Mouse (Mus musculus) heart, postnatal 0 days (tissue): Measurements from ENCODE around the gene St3gal3. TPM values are rescaled to one million over a fixed set of nuclear protein-coding genes. Genes with fewer than 3 reads are reported as not detected.

Experiments
- ATAC-seq: fragments of 200-750 bp; cut with Nextera tagmentation; 2 replicates; pipeline ENCODE4 v1.8.0; 2017; ENCODE audit warnings: low read depth, moderate number of reproducible peaks, moderate library complexity; ENCODE audit not compliant: insufficient read depth
- DNase-seq: peaks from one replicate; pipeline ENCODE4 v3.0.0-alpha.2; 2016; ENCODE audit warnings: low spot score
- H3K27ac ChIP-seq: fragments of 300-500 bp; sonication (generic); 2 replicates; pipeline ENCODE4 v1.5.1; 2014; ENCODE audit warnings: low read depth, mild to moderate bottlenecking
- H3K27me3 ChIP-seq: fragments of 300-500 bp; sonication (generic); 2 replicates; pipeline ENCODE4 v1.6.1; 2014; ENCODE audit warnings: low read length, mixed read lengths; ENCODE audit not compliant: control insufficient read depth, insufficient read depth
- H3K36me3 ChIP-seq: fragments of 300-500 bp; sonication (generic); replicated peaks from 2 replicates; pipeline ENCODE4 v1.6.1; 2014; ENCODE audit warnings: low read length, mixed read lengths; ENCODE audit not compliant: control insufficient read depth, insufficient read depth
- H3K4me1 ChIP-seq: fragments of 300-500 bp; sonication (generic); 2 replicates; pipeline ENCODE4 v1.6.1; 2014; ENCODE audit warnings: antibody characterized with exemption; ENCODE audit not compliant: control insufficient read depth, insufficient read depth
- H3K4me2 ChIP-seq: fragments of 300-500 bp; sonication (generic); 2 replicates; pipeline ENCODE4 v1.6.1; 2014; ENCODE audit warnings: low read depth, mild to moderate bottlenecking, low read length, moderate library complexity
- H3K4me3 ChIP-seq: fragments of 300-500 bp; sonication (generic); 2 replicates; pipeline ENCODE4 v1.5.1; 2014; ENCODE audit warnings: low read depth, low read length
- H3K9ac ChIP-seq: fragments of 300-500 bp; sonication (generic); replicated peaks from 2 replicates; pipeline ENCODE4 v1.6.1; 2014; ENCODE audit warnings: low read depth, low read length, mixed read lengths
- H3K9me3 ChIP-seq: fragments of 300-500 bp; sonication (generic); replicated peaks from 2 replicates; pipeline ENCODE4 v1.6.1; 2016; ENCODE audit warnings: low read length; ENCODE audit not compliant: control insufficient read depth
- CTCF ChIP-seq: IDR thresholded peaks from 2 replicates; pipeline ENCODE4 v1.5.1; 2016; ENCODE audit warnings: antibody characterized with exemption, control low read depth, low read depth
- EP300 ChIP-seq: IDR thresholded peaks from 2 replicates; pipeline ENCODE4 v1.6.1; 2016; ENCODE audit warnings: antibody characterized with exemption, low read depth
- WGBS: fragments of 180-500 bp; shearing (Covaris S2); extraction: QIAGEN DNeasy Blood & Tissue Kit; methylation state at CpG from one replicate; pipeline ENCODE4 v1.1.7; 2014; 5-methylcytosine and 5-hydroxymethylcytosine counted together
- polyA plus RNA-seq: library from polyadenylated mRNA; unstranded; fragments of >200 nt; fragmentation: Nextera tagmentation; extraction: Ambion mirVana; gene quantifications from 2 replicates; pipeline ENCODE4 v1.2.1, GENCODE M21; 2015
- total RNA-seq: library from RNA; depleted of rRNA; stranded (reverse); fragments of >200 nt; gene quantifications from 2 replicates; pipeline ENCODE4 v1.2.3, GENCODE M21; 2014; ENCODE audit warnings: low replicate concordance

Gene St3gal3
- total and polyA plus RNA-seq, 2 experiments from 2014 or later, result 8.2 to 44.5 TPM

DNA sequence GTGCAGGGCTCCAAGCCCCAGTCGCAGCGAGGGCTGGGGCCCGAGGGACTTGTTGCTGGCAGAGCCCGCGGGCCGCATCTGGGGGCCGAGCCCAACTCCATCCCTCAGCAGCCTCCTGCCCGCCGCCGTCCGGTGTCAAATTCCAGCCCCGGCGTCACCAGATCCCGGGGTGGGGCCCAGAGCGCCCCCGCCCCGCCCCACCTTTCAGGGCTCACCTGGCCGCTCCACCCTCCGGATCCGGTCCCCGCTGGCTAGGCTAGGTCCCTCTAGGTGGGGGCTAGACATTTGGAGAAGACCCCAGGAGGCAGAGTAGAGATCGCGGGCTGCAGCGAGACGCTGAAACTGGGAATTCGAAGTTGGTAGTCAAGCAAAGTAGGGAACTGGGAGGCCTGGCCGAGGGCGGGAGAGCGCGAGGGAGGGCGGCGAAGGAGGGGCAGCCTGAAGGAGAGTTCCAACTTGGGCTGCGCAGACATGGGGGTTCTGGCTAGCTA is 205.3 kb downstream of the St3gal3 start, which contains the start of gene Artn:
TSS of gene Artn (minus strand) at position 373 of the 491 bp plus-strand sequence.
- WGBS, result 1% methylated on average over 33 of the region's 33 CpGs
- no peak for DNase-seq
- H3K27ac ChIP-seq, result no peak within 1 kb of the TSS

DNA sequence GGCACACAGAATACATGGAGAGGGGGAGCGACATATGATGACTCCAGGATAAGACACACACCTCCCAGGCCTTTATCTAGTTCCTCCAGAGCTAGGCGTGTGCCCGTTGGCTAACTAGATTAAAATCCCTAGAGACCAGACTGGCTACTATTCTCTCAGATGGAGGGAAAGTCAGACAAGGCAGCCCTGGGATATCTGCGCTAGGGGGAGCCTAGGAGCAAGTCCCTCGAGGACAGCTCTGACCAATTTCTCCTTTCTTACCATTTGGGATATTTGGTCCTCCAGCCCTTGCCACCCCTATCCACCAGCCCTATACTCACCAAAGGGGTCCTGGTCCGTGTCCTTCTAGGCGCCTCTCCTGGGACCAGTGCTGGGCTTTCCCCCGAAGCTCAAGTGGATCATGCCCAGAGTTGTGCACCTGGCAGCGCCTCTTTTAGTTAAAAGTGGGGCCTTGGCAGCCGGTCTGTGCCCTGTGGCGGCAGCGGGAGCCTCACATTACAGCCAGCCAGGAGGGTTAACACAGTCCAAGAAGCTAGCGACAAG is 205.9 kb downstream of the St3gal3 start:
- peak overlapping the region; percentile 43 for H3K4me3 ChIP-seq
- peaks cover 25% of the 10 kb centered on the region for H3K4me1 ChIP-seq
- DNase-seq (peak; percentile 55), ATAC-seq (peak; percentile 24; the same call in 1 of the 2 replicates)
- H3K36me3 ChIP-seq, result no peaks in the 10 kb centered on the region
- H3K4me2 ChIP-seq, result peak overlapping the region; percentile 75
- TF ChIP-seq EP300, result no peak
- peak; percentile 56 for TF ChIP-seq CTCF
- no peaks in the 10 kb centered on the region for H3K9me3 ChIP-seq
- H3K9ac ChIP-seq, result 0 out of 2 replicates have a peak overlapping the region, but pooled peaks have one; percentile 29
- peaks cover 45% of the 10 kb centered on the region for H3K27me3 ChIP-seq
- H3K27ac ChIP-seq, result no peak overlapping the region
- WGBS, result 3% methylated on average over 13 of the region's 13 CpGs

More for the DNA sequence above, 205.3 kb downstream of the St3gal3 start, which contains the start of gene Artn:
- peaks cover 23% of the 10 kb centered on the region for H3K4me1 ChIP-seq
- H3K36me3 ChIP-seq, result no peaks in the 10 kb centered on the region
- H3K9ac ChIP-seq, result peak within 1 kb of the TSS; percentile 29; the same call in 1 of the 2 replicates
- no peak for ATAC-seq
- H3K4me2 ChIP-seq, result peak within 1 kb of the TSS; percentile 75
- H3K4me3 ChIP-seq, result peak within 1 kb of the TSS; percentile 43
- TF ChIP-seq CTCF (no peak), EP300 (no peak)
- peaks cover 45% of the 10 kb centered on the region for H3K27me3 ChIP-seq
- H3K9me3 ChIP-seq, result no peaks in the 10 kb centered on the region

DNA sequence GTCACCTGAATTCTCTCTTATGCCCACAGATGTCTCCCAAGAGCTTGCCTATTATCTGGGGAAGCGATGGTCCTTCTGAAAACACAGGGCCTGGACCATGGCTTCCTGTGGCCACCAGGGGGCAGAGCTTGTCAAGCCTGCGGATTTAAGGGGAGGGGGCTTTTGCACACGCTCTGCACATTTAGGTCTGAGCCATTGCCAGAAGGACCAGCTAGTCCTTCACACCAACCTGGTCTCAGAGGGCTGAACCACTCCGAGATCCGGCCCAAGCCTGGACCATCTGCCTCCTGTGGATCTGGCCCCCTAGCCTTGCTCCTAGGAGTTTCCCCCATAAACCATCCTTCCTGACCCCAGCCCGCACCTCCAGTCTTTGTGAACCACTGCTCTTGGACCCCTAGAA is 206.5 kb downstream of the St3gal3 start:
- TF ChIP-seq EP300, result no peak
- peak; percentile 70 for TF ChIP-seq CTCF
- Histone ChIP-seq H3K4me3 (no peak overlapping the region), H3K36me3 (no peaks in the 10 kb centered on the region), H3K27ac (no peak overlapping the region), H3K4me1 (peaks cover 27% of the 10 kb centered on the region), H3K9me3 (no peaks in the 10 kb centered on the region), H3K4me2 (no peak overlapping the region), H3K9ac (no peak overlapping the region), H3K27me3 (peaks cover 45% of the 10 kb centered on the region)
- 25% methylated on average over 6 of the region's 6 CpGs for WGBS
- ATAC-seq (no peak), DNase-seq (no peak)

GRCm38 (mm10) chr4:117926545-117927482 is 207.9 kb downstream of the St3gal3 start:
- Histone ChIP-seq H3K9ac (peak overlapping the region; percentile 29), H3K9me3 (no peaks in the 10 kb centered on the region), H3K36me3 (no peaks in the 10 kb centered on the region), H3K27ac (no peak overlapping the region), H3K4me3 (peak overlapping the region; percentile 53), H3K4me1 (peaks cover 30% of the 10 kb centered on the region), H3K4me2 (peak overlapping the region; percentile 94), H3K27me3 (peaks cover 45% of the 10 kb centered on the region)
- ATAC-seq (peak; percentile 47), DNase-seq (no peak)
- TF ChIP-seq CTCF (no peak), EP300 (no peak)
- WGBS, result 4% methylated on average over 53 of the region's 71 CpGs

DNA sequence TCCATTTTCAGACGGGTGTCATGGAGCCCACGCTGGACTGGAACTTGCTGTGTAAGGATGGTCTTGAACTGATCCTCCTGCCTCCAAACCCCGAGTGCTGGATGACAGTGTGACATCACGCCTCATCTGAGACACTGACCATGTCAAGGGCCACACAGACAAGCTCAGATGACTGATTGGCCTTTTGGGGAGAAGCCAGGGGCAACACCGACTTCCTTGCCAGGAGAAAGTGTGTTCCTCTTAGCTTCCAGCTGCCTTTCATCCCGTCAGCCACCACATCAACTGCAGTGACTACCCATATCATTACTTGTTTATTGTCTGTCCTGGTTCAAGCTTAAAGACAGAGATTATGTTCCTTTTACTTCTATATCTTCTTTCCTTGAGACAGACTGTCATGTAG is 209.8 kb downstream of the St3gal3 start:
- DNase-seq (no peak), ATAC-seq (no peak)
- Histone ChIP-seq H3K4me1 (peaks cover 31% of the 10 kb centered on the region), H3K36me3 (no peaks in the 10 kb centered on the region), H3K27ac (no peak overlapping the region), H3K9me3 (no peaks in the 10 kb centered on the region), H3K4me3 (no peak overlapping the region), H3K27me3 (peaks cover 39% of the 10 kb centered on the region), H3K9ac (no peak overlapping the region), H3K4me2 (no peak overlapping the region)
- 57% methylated on average over 6 of the region's 6 CpGs for WGBS
- TF ChIP-seq CTCF (no peak), EP300 (no peak)
